Mouse (Mus musculus) stomach, embryonic 16.5 days (tissue): ENCODE results near the gene Gipc2. TPM values are rescaled to one million over a fixed set of nuclear protein-coding genes. Genes with fewer than 3 reads are reported as not detected.

ENCODE experiments used
- ATAC-seq: fragments of 200-750 bp; cut with Nextera tagmentation; 2 replicates; pipeline ENCODE4 v1.8.0; 2017; ENCODE audit warnings: moderate number of reproducible peaks, moderate TSS enrichment; ENCODE audit not compliant: insufficient read depth, low FRiP score
- H3K27ac ChIP-seq: fragments of 300-500 bp; sonication (generic); 2 replicates; pipeline ENCODE4 v1.5.1; 2014; ENCODE audit warnings: low read length
- H3K27me3 ChIP-seq: fragments of 300-500 bp; sonication (generic); 2 replicates; pipeline ENCODE4 v1.6.1; 2014; ENCODE audit warnings: low read length, control low read depth, mixed read lengths; ENCODE audit not compliant: control insufficient read depth, insufficient read depth
- H3K36me3 ChIP-seq: fragments of 300-500 bp; sonication (generic); 2 replicates; pipeline ENCODE4 v1.6.1; 2014; ENCODE audit warnings: low read length; ENCODE audit not compliant: control insufficient read depth, insufficient read depth
- H3K4me1 ChIP-seq: fragments of 300-500 bp; sonication (generic); 2 replicates; pipeline ENCODE4 v1.6.1; 2014; ENCODE audit warnings: low read length, control low read depth, mixed read lengths; ENCODE audit not compliant: control insufficient read depth, insufficient read depth
- H3K4me2 ChIP-seq: fragments of 300-500 bp; sonication (generic); 2 replicates; pipeline ENCODE4 v1.6.1; 2014; ENCODE audit warnings: low read depth, low read length, mixed read lengths
- H3K4me3 ChIP-seq: fragments of 300-500 bp; sonication (generic); replicated peaks from 2 replicates; pipeline ENCODE4 v1.5.1; 2014; ENCODE audit warnings: mild to moderate bottlenecking, low read length
- H3K9ac ChIP-seq: fragments of 300-500 bp; sonication (generic); 2 replicates; pipeline ENCODE4 v1.6.1; 2014; ENCODE audit warnings: low read length
- H3K9me3 ChIP-seq: fragments of 300-500 bp; sonication (generic); replicated peaks from 2 replicates; pipeline ENCODE4 v1.6.1; 2016; ENCODE audit warnings: low read length, control low read depth; ENCODE audit not compliant: control insufficient read depth
- WGBS: fragments of 180-500 bp; shearing (Covaris S2); extraction: QIAGEN DNeasy Blood & Tissue Kit; methylation state at CpG from one replicate; pipeline ENCODE4 v1.1.7; 2014; 5-methylcytosine and 5-hydroxymethylcytosine counted together
- polyA plus RNA-seq: library from polyadenylated mRNA; unstranded; fragments of >200 nt; fragmentation: Nextera tagmentation; extraction: Ambion mirVana; gene quantifications from 2 replicates; pipeline ENCODE4 v1.2.1, GENCODE M21; 2015

The Gipc2 gene
- polyA plus RNA-seq, 1 experiment from 2014 or later = 59.9 TPM

DNA sequence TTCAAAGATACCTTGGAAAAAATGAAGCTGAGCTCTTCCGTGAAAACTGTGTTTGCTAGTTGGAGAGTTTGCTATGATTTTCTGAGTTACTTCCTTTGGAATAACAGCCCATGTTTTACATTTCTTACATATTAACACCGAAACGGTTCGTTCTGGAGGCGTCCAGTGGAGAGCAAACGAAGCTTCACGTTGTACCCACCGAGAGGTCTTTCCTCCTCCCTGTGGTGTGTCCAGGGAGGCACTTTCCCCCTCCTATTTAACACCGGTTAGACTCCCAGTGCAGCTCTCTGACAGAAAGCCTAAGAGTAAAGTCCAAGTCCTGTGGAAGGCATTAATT lies 1.0 kb downstream of the Gipc2 start:
- H3K4me3 ChIP-seq = peak overlapping the region; percentile 55
- WGBS = 45% methylated on average over 9 of the region's 9 CpGs
- H3K4me2 ChIP-seq = peak overlapping the region; percentile 81
- H3K36me3 ChIP-seq = no peaks in the 10 kb centered on the region
- ATAC-seq = no peak
- H3K9ac ChIP-seq = peak overlapping the region; percentile 72
- H3K9me3 ChIP-seq = no peaks in the 10 kb centered on the region
- peak overlapping the region; percentile 52 for H3K27ac ChIP-seq
- H3K27me3 ChIP-seq = no peaks in the 10 kb centered on the region; the same call in 1 of the 2 replicates
- H3K4me1 ChIP-seq = peaks cover 7% of the 10 kb centered on the region

DNA sequence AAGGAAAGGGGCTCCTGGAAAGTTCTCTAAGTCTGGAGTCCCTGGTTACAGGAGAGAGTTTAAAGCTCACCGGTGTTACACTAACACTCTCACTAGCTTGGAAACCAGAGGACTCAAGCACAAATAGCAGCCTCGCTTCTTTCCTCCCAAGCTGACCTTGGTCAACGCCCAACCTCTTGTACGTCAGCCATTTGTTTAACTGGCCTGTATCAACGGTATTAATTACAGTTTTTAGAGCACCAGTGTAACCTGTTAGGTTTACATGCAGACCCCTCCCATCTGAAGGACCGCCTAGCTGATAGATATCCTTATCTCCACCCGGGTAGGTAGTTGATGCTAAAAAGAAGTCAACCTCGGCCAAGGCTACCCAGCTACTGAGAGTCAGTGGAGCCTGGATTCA lies 2.7 kb downstream of the Gipc2 start:
- Histone ChIP-seq H3K4me2 (no peak overlapping the region), H3K9ac (no peak overlapping the region), H3K36me3 (no peaks in the 10 kb centered on the region), H3K4me3 (no peak overlapping the region), H3K9me3 (no peaks in the 10 kb centered on the region), H3K27me3 (no peaks in the 10 kb centered on the region; the same call in 1 of the 2 replicates), H3K4me1 (peaks cover 7% of the 10 kb centered on the region), H3K27ac (no peak overlapping the region)
- ATAC-seq = no peak
- WGBS = 63% methylated on average over 8 of the region's 8 CpGs

DNA sequence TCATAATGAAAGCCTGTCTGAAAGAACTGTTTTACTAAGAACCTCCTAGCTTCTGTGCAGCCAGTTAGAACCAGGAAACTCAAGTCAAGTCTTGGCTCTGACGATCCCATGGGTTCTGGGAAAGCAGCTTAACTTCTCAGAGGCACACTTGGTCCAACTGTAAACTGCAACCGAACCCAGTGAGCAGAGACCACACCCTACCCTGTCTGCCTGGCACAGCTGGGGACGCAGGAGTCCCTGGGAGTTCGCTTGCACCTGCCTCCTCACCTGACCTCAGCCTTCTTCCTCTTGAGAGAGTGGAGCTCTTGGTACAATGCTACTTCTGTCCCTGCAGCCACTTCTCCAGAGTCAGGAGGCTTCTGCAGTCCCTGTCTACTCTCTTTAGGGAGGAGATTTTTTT lies 5.4 kb downstream of the Gipc2 start:
- H3K36me3 ChIP-seq = no peaks in the 10 kb centered on the region
- H3K27ac ChIP-seq = no peak overlapping the region
- no peaks in the 10 kb centered on the region; the same call in 1 of the 2 replicates for H3K4me1 ChIP-seq
- H3K4me2 ChIP-seq = no peak overlapping the region
- H3K4me3 ChIP-seq = no peak overlapping the region
- H3K27me3 ChIP-seq = no peaks in the 10 kb centered on the region; the same call in 1 of the 2 replicates
- H3K9ac ChIP-seq = no peak overlapping the region
- 53% methylated on average over 4 of the region's 4 CpGs for WGBS
- H3K9me3 ChIP-seq = no peaks in the 10 kb centered on the region
- no peak for ATAC-seq

DNA sequence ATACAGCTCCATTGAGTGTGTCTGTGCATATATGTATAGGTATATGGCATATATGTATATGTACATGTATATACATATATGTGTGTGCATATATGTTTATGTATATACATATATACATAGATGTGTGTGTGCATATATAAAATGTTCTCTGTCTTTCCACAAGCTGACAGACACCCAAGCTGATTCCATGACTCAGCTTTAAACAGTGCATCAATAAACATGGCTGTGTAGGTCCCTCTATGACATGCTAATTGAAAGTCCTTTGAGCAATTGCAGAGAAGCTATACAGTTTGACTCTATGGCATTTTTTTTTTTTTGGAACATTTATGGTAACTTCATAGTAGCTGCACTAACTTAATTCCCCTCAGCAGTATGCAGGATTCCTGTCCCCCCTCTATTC lies 6.7 kb downstream of the Gipc2 start:
- no peak for ATAC-seq
- no peak overlapping the region for H3K4me2 ChIP-seq
- H3K27me3 ChIP-seq = no peaks in the 10 kb centered on the region
- no peak overlapping the region for H3K4me3 ChIP-seq
- no peaks in the 10 kb centered on the region; the same call in 1 of the 2 replicates for H3K4me1 ChIP-seq
- no peaks in the 10 kb centered on the region for H3K9me3 ChIP-seq
- H3K9ac ChIP-seq = no peak overlapping the region
- no peaks in the 10 kb centered on the region for H3K36me3 ChIP-seq
- no peak overlapping the region for H3K27ac ChIP-seq

DNA sequence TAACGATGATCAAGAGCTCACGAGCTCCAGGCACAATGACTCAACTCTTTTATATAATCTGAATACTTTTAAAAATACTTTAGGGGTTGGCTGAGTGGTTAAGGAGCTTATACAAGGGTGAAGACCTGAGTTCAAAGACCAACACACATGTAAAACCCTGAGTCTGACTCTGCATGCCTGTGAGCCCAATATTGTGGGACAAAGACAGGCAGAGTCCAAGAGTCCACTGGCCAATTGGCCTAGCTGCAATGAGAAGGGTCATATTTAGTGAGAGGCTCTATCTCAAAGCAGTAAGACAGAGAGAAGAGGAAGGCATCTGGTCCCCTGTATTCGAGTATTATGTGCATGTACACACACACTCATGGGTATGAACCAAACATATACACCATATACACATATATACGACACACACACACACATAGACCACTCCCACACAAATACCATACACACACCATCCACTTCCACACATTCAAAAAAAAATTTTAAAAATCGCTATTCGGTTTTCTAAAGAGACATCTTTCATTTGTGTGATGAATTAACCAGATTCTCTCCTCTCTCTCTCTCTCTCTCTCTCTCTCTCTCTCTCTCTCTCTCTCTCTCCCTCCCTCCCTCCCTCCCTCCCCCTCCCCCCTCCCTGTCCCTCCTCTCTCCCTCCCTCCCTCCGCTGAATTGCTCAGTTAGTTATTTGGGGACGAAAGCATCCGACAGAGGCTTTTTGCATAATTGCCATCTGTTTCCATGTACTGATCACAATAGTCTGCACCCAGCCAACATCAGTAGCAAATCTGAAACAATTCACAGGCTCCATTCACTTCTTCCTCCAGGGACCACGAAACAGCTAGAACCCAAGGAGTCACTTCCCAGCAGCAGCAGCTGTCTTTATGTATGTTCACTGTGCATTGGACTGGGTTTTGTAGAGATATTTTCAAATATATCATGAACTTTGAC lies 7.4 kb downstream of the Gipc2 start:
- H3K4me1 ChIP-seq = no peaks in the 10 kb centered on the region; the same call in 1 of the 2 replicates
- no peak overlapping the region for H3K9ac ChIP-seq
- no peaks in the 10 kb centered on the region for H3K9me3 ChIP-seq
- no peak overlapping the region for H3K4me3 ChIP-seq
- H3K27me3 ChIP-seq = no peaks in the 10 kb centered on the region
- no peak overlapping the region for H3K27ac ChIP-seq
- H3K36me3 ChIP-seq = no peaks in the 10 kb centered on the region
- no peak overlapping the region for H3K4me2 ChIP-seq
- 78% methylated on average over 10 of the region's 10 CpGs for WGBS
- no peak for ATAC-seq

DNA sequence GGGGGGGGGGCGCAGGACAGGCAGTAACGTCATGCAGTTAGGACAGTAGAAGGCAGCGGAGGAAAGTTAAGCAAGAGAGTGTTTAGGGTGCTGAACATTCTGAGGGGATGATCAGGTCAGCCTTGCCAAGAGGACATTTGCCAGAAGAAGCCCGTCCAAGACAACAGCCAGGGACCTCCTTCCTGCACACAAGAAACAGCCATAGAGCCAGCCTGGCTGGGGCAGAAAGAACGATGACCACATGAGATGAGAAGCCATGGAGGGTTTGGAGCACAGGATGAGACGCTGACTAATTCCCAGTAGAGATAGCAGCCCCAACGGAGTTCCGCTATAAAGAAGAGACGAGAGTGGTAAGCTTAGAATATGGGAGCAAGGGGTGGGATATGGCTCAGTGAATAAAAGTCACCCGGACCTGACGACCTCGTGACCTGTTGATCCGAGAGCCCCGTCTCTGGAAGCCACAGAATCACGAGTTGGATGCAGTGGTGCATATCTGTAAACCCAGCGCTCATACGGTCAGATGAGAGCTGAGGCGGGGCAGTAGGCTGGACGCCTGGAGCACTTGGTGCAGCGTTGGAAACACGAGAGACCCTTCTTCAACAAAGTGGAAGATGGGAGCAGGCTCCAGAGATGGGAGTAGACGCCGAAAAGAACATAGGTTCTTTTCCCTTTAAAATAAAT lies 9.1 kb downstream of the Gipc2 start:
- Histone ChIP-seq H3K9me3 (no peaks in the 10 kb centered on the region), H3K9ac (no peak overlapping the region), H3K4me1 (peaks cover 6% of the 10 kb centered on the region; the same call in 1 of the 2 replicates), H3K4me3 (no peak overlapping the region), H3K27me3 (no peaks in the 10 kb centered on the region), H3K4me2 (no peak overlapping the region), H3K36me3 (no peaks in the 10 kb centered on the region), H3K27ac (no peak overlapping the region)
- ATAC-seq = no peak
- WGBS = 77% methylated on average over 23 of the region's 23 CpGs

DNA sequence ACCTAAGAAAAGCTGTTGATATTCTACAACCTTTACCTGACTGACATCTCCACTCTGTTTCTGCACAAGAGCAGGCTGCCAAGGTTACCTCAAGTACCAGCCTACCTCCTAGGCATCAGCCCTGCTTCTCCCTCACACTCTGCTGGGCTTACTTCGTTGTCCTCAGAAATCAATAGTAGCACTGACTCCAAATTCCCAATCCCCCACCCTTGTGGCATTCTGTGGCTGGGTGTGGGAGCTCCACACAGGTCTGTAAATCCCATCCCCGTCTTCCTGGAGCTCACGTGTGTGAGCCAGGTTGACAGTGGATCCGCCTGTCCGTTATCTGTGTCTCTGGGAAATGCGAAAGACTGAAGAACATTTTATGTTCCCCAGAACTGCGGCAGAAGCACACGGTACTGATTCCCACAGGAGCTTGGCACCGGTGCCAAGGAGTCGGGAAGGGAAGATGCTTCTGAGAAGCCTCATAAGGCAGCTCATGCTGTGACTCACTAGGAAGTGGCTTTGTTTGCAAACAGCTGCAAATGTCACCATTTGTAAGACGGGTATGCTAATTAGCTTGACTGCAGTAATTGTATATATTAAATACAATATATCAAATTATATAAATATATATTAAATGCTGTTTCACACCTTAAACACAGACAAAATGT lies 10.6 kb downstream of the Gipc2 start:
- Histone ChIP-seq H3K36me3 (no peaks in the 10 kb centered on the region), H3K27ac (no peak overlapping the region), H3K27me3 (no peaks in the 10 kb centered on the region), H3K4me2 (no peak overlapping the region), H3K9me3 (no peaks in the 10 kb centered on the region), H3K9ac (no peak overlapping the region), H3K4me1 (peaks cover 7% of the 10 kb centered on the region; the same call in 1 of the 2 replicates), H3K4me3 (no peak overlapping the region)
- WGBS = 53% methylated on average over 11 of the region's 11 CpGs
- ATAC-seq = no peak

DNA sequence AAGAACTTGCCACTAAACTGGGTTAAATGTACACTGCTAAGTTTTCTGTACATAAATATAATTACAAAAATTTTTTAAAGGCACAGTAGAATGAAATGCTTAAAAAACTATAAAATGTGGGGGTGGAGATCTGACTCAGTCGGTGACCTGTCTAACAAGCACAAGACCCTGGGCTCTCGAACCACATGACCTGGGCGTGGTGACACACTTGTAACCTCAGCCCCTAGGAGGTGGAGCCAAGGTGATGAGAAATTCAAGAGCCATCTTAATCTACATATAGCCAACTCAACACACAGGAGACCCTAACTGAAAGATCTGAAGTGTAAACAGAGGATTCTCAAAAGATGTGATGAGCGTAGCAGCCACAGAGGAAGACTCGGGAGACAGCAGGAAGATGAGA lies 11.9 kb downstream of the Gipc2 start:
- Histone ChIP-seq H3K36me3 (no peaks in the 10 kb centered on the region), H3K4me1 (peaks cover 7% of the 10 kb centered on the region; the same call in 1 of the 2 replicates), H3K4me2 (no peak overlapping the region), H3K4me3 (no peak overlapping the region), H3K9me3 (no peaks in the 10 kb centered on the region), H3K27ac (no peak overlapping the region), H3K9ac (no peak overlapping the region), H3K27me3 (no peaks in the 10 kb centered on the region)
- ATAC-seq = no peak
- 77% methylated on average over 5 of the region's 5 CpGs for WGBS

DNA sequence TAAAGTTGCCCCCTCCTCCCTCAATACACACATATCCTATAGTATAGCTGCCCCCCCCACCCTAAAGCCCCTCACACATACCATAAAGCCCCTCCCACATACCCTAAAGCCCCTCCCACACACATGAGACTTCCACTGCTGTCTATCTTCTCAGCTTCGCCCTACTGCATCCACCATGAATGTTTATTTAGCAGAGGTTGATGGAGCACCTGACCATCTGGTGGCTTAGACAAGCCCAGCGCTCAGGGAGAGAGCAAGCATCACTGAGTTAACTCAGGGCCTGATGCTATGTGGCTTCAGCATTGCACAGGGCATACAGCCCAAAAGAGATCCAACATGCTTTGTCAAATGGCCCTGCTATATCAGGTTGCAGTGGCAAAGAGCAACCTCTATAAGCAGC lies 12.9 kb downstream of the Gipc2 start:
- H3K9ac ChIP-seq = no peak overlapping the region
- 44% methylated on average over 2 of the region's 2 CpGs for WGBS
- no peaks in the 10 kb centered on the region for H3K36me3 ChIP-seq
- peaks cover 7% of the 10 kb centered on the region; the same call in 1 of the 2 replicates for H3K4me1 ChIP-seq
- H3K27ac ChIP-seq = no peak overlapping the region
- H3K9me3 ChIP-seq = no peaks in the 10 kb centered on the region
- H3K4me3 ChIP-seq = no peak overlapping the region
- no peaks in the 10 kb centered on the region for H3K27me3 ChIP-seq
- no peak for ATAC-seq
- H3K4me2 ChIP-seq = no peak overlapping the region
